Mouse (Mus musculus) liver, embryonic 14 days (tissue): ENCODE data around the gene Hist1h3i. TPM values are rescaled to one million over a fixed set of nuclear protein-coding genes. Genes with fewer than 3 reads are reported as not detected.

Experiments
- polyA plus RNA-seq: library from polyadenylated mRNA; depleted of rRNA; stranded (reverse); fragments of >200 nt; gene quantifications from 2 replicates; pipeline ENCODE4 v1.2.3, GENCODE M21; 2012; rRNA removed

Gene Hist1h3i
- polyA plus RNA-seq, result 30.9 and 33.6 TPM in 2 replicates

GRCm38 (mm10) chr13:21783255-21783617 is at the start of gene Hist1h3i:
Hist1h3i (minus strand) TSS chr13:21783370.

DNA sequence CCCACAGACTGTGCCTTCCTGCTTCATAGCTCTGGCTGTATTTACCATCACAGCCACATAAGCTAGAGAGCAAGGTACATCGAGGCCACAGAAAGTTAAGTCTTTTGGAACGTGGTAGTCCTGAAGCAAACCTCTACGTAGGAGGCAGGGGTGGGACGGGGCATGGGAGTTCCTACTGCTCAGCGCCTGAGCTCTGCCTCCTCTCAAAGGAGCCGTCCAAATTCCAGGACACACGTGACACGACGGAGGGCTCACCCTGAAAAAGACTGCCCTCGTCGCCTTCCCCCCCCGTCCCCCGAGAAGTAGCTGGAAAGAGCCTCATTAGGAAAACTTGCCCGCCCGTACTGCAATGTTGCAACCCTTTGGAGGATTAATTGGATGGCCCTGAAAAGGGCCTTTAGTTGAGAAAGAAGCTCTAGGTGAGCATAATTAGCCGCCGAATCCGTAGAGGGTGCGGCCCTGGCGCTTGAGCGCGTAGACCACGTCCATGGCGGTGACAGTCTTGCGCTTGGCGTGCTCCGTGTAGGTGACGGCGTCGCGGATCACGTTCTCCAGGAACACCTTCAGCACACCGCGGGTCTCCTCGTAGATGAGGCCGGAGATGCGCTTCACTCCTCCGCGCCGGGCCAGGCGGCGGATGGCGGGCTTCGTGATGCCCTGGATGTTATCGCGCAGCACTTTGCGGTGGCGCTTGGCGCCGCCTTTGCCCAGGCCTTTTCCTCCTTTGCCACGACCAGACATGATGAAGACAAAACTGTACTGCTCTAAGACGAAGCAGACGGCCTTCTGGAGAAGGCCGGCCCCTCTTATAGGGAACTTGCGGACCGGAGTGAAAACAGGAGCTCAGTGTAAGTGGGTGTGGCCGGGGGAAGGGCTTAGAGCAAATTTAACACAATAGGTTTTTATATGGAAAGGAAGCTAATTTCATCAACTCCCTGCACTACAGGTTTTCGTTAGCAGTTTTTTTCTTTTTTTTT is 48.5 kb upstream of the Hist1h3i start, which contains the start of gene Hist1h4n:
Gene Hist1h4n, minus strand, starts transcription at position 779 of the 977 bp plus-strand sequence.

DNA sequence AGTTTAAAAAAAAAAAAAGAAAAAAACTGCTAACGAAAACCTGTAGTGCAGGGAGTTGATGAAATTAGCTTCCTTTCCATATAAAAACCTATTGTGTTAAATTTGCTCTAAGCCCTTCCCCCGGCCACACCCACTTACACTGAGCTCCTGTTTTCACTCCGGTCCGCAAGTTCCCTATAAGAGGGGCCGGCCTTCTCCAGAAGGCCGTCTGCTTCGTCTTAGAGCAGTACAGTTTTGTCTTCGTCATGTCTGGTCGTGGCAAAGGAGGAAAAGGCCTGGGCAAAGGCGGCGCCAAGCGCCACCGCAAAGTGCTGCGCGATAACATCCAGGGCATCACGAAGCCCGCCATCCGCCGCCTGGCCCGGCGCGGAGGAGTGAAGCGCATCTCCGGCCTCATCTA is 28.4 kb upstream of the Hist1h3i start, which contains the start of gene Hist1h4m:
Gene Hist1h4m, plus strand, starts transcription at position 208 of the 400 bp plus-strand sequence.

GRCm38 (mm10) chr13:21810073-21810472 is 26.9 kb upstream of the Hist1h3i start, which contains the start of the genes Hist1h2bq and Hist1h2ao:
Hist1h2bq (minus strand) TSS chr13:21810197.
Hist1h2ao (plus strand) TSS chr13:21810465.

GRCm38 (mm10) chr13:21786899-21787629 is 3.9 kb upstream of the Hist1h3i start, which contains the start of the genes Hist1h2an and Hist1h2bp:
Hist1h2an (minus strand) TSS chr13:21787218.
Hist1h2bp (plus strand) TSS chr13:21787461.

GRCm38 (mm10) chr13:21779767-21780731 is 3.1 kb downstream of the Hist1h3i start, which contains the start of gene Hist1h1b:
Hist1h1b (minus strand) TSS chr13:21780625.

DNA sequence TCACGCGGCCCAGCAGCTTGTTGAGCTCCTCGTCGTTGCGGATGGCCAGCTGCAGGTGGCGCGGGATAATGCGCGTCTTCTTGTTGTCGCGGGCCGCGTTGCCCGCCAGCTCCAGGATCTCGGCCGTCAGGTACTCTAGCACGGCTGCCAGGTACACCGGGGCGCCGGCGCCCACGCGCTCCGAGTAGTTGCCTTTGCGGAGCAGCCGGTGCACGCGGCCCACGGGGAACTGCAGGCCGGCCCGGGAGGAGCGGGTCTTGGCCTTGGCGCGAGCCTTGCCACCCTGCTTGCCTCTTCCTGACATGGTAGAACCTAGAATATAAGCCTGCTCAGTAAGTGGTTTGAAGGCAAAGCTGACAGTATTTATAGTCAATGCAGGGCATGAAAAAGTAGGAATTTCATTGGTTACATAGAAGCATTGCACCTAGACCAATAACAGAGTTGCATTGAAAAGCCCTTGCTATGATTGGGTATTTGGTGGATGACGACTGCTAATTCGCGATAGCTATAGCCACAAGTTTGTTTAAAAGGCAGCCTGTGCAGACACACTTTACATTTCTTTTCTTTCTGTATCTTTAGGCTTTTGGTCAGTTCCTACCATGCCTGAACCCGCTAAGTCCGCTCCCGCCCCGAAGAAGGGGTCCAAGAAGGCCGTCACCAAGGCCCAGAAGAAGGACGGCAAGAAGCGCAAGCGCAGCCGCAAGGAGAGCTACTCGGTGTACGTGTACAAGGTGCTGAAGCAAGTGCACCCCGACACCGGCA is 29.5 kb downstream of the Hist1h3i start, which contains the start of the genes Hist1h2ak and Hist1h2bn:
Gene Hist1h2ak, minus strand, starts transcription at position 304 of the 762 bp plus-strand sequence.
Gene Hist1h2bn, plus strand, starts transcription at position 600 of the 762 bp plus-strand sequence.

GRCm38 (mm10) chr13:21750159-21751017 is 32.8 kb downstream of the Hist1h3i start, which contains the start of gene Hist1h4k:
Hist1h4k (minus strand) TSS chr13:21750505.

DNA sequence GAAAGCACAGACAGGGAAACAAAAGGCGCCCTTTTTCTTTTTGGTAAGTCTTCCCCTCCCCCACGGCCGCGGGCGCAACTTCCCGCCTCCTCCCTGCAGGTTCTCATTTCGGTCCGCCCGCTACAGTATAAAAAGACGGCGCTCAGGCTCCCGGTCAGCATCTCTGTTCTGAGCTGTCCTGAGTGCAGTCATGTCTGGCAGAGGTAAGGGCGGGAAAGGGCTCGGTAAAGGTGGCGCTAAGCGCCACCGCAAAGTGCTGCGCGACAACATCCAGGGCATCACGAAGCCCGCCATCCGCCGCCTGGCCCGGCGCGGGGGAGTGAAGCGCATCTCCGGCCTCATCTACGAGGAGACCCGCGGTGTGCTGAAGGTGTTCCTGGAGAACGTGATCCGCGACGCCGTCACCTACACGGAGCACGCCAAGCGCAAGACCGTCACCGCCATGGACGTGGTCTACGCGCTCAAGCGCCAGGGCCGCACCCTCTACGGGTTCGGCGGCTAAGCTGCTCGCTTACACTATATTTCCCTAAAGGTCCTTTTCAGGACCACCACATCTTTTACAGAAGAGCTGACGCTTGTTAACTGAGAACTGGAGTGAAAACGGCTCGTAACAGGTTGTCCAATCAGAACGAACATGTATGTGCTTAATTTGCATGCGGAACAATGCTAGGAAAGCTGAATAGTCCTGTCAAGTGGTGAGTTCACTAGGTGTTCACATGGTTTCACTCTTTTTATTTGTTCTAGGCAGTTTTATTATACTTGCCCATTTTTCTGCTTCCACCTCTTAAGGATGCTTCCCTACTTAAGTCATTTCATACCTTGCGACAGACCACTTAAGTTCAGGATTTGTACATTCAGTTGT is 48.0 kb downstream of the Hist1h3i start, which contains the start of gene Hist1h4j:
Gene Hist1h4j, plus strand, starts transcription at position 159 of the 862 bp plus-strand sequence.

Other genes with a start within 250 kb of the Hist1h3i start
- gene Olfr1366, start 240.6 kb downstream of the Hist1h3i start, polyA plus RNA-seq, result not detected in 2 replicates
- gene Olfr1535, start 223.5 kb downstream of the Hist1h3i start, polyA plus RNA-seq, result not detected in 2 replicates
- not detected in 2 replicates for gene Olfr1364, start 201.6 kb downstream of the Hist1h3i start, polyA plus RNA-seq
- gene Olfr1362, start 169.3 kb downstream of the Hist1h3i start, polyA plus RNA-seq, result not detected in 2 replicates
- gene Olfr11, start 140.9 kb downstream of the Hist1h3i start, polyA plus RNA-seq, result not detected in 2 replicates
- not detected in 2 replicates for gene Olfr1361, start 120.0 kb downstream of the Hist1h3i start, polyA plus RNA-seq
- gene Olfr1360, start 106.0 kb downstream of the Hist1h3i start, polyA plus RNA-seq, result not detected in 2 replicates
- gene Olfr1359, start 85.3 kb downstream of the Hist1h3i start, polyA plus RNA-seq, result not detected in 2 replicates
- 14.6 and 15.9 TPM in 2 replicates for gene Hist1h2bl, start 67.2 kb downstream of the Hist1h3i start, polyA plus RNA-seq
- gene Hist1h2ai, start 66.9 kb downstream of the Hist1h3i start, polyA plus RNA-seq, result 6.1 and 8.0 TPM in 2 replicates
- 25.6 and 32.9 TPM in 2 replicates for gene Hist1h3h, start 65.7 kb downstream of the Hist1h3i start, polyA plus RNA-seq
- 17.9 and 18.0 TPM in 2 replicates for gene Hist1h2bm, start 61.3 kb downstream of the Hist1h3i start, polyA plus RNA-seq
- 31.8 and 33.2 TPM in 2 replicates for gene Hist1h4j, start 48.3 kb downstream of the Hist1h3i start, polyA plus RNA-seq
- gene Hist1h4k, start 32.9 kb downstream of the Hist1h3i start, polyA plus RNA-seq, result 30.3 and 35.2 TPM in 2 replicates
- gene Hist1h2ak, start 29.5 kb downstream of the Hist1h3i start, polyA plus RNA-seq, result 49.3 and 52.1 TPM in 2 replicates
- 15.9 and 19.2 TPM in 2 replicates for gene Hist1h2bn, start 29.2 kb downstream of the Hist1h3i start, polyA plus RNA-seq
- 9.7 and 11.9 TPM in 2 replicates for gene Hist1h1b, start 2.7 kb downstream of the Hist1h3i start, polyA plus RNA-seq
- 10.0 and 11.5 TPM in 2 replicates for gene Hist1h2an, start 3.8 kb upstream of the Hist1h3i start, polyA plus RNA-seq
- gene Hist1h2bp, start 4.1 kb upstream of the Hist1h3i start, polyA plus RNA-seq, result 2.1 and 3.0 TPM in 2 replicates
- gene Hist1h2bq, start 26.8 kb upstream of the Hist1h3i start, polyA plus RNA-seq, result 10.6 and 13.5 TPM in 2 replicates
- 0.12 and 0.19 TPM in 2 replicates for gene Hist1h2ao, start 27.1 kb upstream of the Hist1h3i start, polyA plus RNA-seq
- not detected in 2 replicates for gene Hist1h4m, start 28.4 kb upstream of the Hist1h3i start, polyA plus RNA-seq
- 44.5 and 54.6 TPM in 2 replicates for gene Hist1h4n, start 48.8 kb upstream of the Hist1h3i start, polyA plus RNA-seq
- gene Hist1h2ap, start 50.1 kb upstream of the Hist1h3i start, polyA plus RNA-seq, result 78.6 and 88.4 TPM in 2 replicates
- gene Hist1h2br, start 50.4 kb upstream of the Hist1h3i start, polyA plus RNA-seq, result 5.4 and 8.3 TPM in 2 replicates
- gene Zfp184, start 161.7 kb upstream of the Hist1h3i start, polyA plus RNA-seq, result 0.38 and 0.40 TPM in 2 replicates
- not detected in 2 replicates for gene Pom121l2, start 197.8 kb upstream of the Hist1h3i start, polyA plus RNA-seq
- gene Prss16, start 226.4 kb upstream of the Hist1h3i start, polyA plus RNA-seq, result 0.35 and 0.44 TPM in 2 replicates